Mouse (Mus musculus) embryonic fibroblast, embryonic 13.5 days (primary cell): ENCODE measurements at regions not wholly inside any gene's neighbourhood (a gene's known extent, or its start where the extent isn't known, plus 50 kb on each side); places are given as distances from the start of the nearest gene placed in this dataset.

Experiments used
- H3K27ac ChIP-seq: 2 replicates; pipeline ENCODE4 v1.5.1; 2012; ENCODE audit warnings: low read length, control low read depth, inconsistent platforms; ENCODE audit not compliant: insufficient read depth
- H3K4me1 ChIP-seq: 2 replicates; pipeline ENCODE4 v1.6.1; 2011; ENCODE audit warnings: low read length; ENCODE audit not compliant: control insufficient read depth, insufficient read depth
- H3K4me3 ChIP-seq: 2 replicates; pipeline ENCODE4 v1.5.1; 2011; ENCODE audit warnings: mild to moderate bottlenecking, control low read depth, low read length; ENCODE audit not compliant: insufficient read depth
- CTCF ChIP-seq: IDR thresholded peaks from 2 replicates; pipeline ENCODE4 v1.5.1; 2011; ENCODE audit warnings: mild to moderate bottlenecking, control low read depth, low read length, moderate library complexity, borderline replicate concordance; ENCODE audit not compliant: insufficient read depth
- POLR2A ChIP-seq: IDR thresholded peaks from 2 replicates; pipeline ENCODE4 v1.6.1; 2011; ENCODE audit warnings: low read depth, mild to moderate bottlenecking, control low read depth, low read length, moderate library complexity

DNA sequence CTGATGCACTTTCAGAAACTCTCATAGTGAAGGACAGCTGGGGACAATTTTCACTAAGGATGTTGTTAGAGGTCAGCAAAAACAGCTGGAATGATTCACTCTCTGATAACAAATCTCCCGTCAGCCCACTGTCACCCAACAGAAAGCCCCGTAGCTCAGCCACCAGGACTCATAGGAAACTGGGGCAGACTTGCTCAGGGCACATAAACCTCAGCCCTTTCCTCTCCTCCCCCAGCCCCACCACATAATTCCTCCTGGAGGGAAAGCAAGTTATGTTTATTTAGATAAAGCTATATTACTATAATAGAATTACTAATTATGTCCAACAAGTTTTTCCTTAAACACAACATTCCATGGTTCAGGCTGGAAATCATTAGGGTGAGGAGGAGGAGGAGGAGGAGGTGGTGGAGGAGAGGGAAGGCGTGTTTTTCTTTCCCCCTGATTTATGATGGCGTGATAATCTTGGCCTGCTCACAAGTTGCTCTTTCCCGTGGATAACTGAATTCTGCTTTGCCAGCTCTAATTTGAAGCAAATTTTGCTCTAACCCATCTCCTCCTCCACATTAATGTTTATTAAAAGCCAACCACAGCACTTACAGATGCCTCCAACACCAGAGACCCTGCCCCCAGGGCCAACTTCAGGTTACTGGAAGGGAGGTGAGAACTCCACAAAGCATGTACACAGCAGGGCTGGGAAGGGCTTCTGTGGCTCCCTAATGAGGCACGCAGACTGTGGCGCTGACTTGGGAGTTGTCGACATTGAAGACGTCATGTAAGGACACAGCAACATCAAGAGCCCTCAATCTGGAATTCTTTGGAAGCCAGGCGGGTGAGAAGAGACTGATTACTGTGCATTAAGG, 475.8 kb downstream of the Dhx35 start:
- no peaks in the 10 kb centered on the region for H3K4me1 ChIP-seq
- H3K27ac ChIP-seq, result peak overlapping the region; percentile 76; the same call in 1 of the 2 replicates
- no peak overlapping the region for H3K4me3 ChIP-seq
- TF ChIP-seq CTCF (no peak), POLR2A (no peak)

DNA sequence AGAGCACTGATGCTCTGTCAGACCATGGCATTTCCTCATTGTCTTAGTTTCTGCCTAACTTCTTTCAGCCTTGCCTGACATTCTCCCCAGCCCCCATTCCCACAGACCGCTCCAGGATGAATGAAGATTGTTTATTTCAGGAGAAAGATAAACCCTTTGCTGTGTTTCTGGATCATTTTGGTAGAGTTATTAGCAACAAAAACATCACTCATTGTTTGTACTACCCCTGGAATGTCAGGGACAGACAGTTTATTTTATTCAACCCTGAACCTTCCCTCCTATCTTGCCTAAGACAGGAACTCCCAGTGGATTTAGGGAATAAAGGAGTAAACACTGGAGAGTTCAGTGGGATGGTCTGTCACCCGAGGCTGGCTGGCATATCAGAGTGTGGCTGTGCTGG, 484.3 kb downstream of the Dhx35 start:
- H3K4me1 ChIP-seq, result no peaks in the 10 kb centered on the region
- H3K4me3 ChIP-seq, result no peak overlapping the region
- TF ChIP-seq CTCF, result no peak
- TF ChIP-seq POLR2A, result no peak
- H3K27ac ChIP-seq, result no peak overlapping the region

DNA sequence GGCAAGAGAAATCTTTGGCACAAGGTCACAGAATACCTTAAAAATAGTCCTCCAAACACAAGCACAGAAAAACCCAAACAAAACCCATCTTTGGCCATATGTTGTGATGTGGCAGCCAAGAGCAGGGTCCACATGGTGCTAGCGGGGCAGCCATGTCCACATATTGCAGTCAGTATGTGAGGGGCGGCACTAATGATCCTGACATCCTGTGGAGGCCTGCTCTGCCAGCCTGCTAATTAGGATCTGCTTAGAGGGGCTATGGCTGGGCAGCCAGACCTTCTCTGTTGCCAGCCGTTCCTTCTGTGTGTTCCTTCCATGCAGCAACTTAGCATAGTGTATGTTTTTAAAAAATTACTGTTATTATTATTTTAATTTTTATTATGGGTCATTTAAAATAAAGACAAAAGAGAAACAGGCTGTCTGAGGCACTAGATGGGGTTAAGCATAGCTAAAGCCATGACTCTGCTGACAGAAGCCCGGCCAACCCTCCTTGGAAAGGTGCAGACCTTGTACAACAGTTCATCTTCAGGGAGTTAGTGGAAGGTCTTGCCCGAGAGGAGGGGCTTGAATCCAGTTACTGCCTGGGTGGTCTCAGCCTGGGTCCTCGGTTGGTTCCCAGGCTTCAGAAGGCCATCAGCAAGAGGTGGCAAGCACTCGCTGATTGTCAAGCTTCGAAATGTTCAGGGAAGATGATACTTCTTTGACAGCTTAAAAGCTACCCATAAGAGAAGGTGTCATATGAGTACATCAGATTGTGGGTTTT, 487.1 kb downstream of the Dhx35 start:
- Histone ChIP-seq H3K4me3 (no peak overlapping the region), H3K27ac (no peak overlapping the region), H3K4me1 (no peaks in the 10 kb centered on the region)
- TF ChIP-seq CTCF, result no peak
- no peak for TF ChIP-seq POLR2A

DNA sequence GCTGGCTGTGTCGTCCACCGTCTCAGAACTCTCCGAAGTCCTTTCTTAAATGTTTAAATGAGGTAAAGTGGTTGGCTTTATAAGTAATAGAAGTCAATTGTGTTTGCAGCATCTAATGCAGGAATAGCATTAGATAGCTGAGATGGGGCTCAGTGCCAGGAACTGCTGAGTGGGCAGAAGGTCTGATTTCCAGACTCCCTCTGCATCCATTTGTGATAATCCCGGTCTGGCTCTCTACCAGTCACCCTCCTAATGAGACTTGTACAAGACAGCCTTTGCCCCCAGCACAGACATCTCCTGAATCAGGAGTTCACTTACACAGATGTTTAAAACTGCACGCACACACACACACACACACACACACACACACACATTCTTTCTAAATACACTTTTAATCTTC, 489.5 kb downstream of the Dhx35 start:
- TF ChIP-seq POLR2A (no peak), CTCF (no peak)
- Histone ChIP-seq H3K27ac (no peak overlapping the region), H3K4me3 (no peak overlapping the region), H3K4me1 (no peaks in the 10 kb centered on the region)

DNA sequence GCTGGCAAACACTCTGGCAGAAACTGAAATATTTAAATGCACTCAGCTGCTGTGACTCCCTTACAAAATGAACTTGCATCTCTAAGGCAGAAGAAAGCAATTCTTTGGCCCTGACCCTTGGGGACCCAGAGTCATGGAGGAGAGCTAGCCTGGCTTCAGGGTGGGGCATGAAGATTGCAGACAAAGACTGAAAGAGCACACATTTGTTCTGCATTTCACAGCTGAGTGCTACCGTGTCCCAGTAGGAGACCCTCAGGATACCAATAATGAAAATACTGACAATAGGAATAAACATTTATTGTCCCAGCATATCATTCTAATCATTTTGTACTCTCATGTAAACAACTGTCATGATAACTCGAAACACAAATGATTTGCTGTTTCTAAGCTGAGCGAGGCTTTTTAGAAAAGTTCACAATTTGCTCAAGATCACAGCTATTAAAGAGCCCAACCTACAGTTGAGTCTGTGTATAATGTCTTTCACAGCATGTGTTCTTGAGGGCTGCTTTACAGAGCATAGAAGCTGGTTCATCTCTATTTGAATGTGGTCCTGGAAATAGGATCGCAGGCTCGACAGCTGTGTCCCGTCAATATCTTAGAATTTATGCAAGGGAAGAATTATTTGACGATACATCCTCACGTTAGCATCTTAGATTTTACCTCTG, 490.1 kb downstream of the Dhx35 start:
- H3K4me3 ChIP-seq, result no peak overlapping the region
- TF ChIP-seq POLR2A (no peak), CTCF (no peak)
- H3K27ac ChIP-seq, result no peak overlapping the region
- H3K4me1 ChIP-seq, result no peaks in the 10 kb centered on the region

DNA sequence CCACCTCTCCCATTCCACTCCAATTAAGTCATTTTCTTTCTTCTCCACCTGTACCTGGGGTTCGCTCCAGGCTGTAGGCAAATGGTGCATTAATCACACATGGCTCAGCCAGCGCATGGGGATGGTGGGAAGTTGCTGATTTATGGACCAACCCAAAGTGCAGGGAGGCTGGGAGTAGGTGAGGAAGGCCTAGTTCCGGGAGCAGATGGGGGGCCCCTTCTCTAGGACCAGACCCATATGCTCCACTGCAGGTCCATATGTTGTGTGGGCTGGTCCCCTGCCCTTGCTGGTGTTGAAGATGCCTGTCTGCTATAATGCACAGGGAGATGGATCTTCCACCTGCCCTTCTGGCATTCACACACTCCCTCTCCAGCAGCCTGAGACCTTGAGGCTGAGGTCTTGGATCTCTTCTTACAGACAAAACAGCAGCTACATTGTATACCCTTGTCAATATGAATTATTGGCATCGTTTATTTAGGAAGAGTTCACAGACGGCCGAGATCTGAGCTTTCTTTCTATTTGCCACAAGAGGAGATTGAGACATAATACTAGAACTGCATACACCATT, 493.5 kb downstream of the Dhx35 start:
- TF ChIP-seq CTCF (no peak), POLR2A (no peak)
- no peak overlapping the region for H3K4me3 ChIP-seq

DNA sequence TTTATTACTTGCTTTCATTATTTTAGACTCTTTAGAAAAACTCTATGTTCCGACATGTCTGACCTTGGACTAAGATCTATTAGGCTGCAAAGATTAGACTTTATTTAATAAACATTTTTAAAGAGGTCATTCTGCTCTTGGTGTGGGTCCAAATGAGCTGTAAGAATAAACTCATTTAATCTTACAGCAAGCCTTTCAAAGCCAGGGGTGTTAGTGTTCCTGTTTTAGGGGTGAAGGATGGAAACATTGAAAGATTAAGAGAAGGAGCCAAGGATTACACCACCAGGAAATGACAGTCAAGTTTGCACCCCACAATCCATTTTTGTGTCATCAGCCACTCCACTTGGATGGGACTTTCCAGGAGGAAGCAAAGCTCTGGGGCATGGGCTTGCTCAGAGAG, 495.5 kb downstream of the Dhx35 start:
- Histone ChIP-seq H3K4me3 (no peak overlapping the region), H3K27ac (no peak overlapping the region), H3K4me1 (no peaks in the 10 kb centered on the region)
- TF ChIP-seq CTCF (no peak), POLR2A (no peak)

More for the DNA sequence above, 493.5 kb downstream of the Dhx35 start:
- Histone ChIP-seq H3K27ac (no peak overlapping the region), H3K4me1 (no peaks in the 10 kb centered on the region)

DNA sequence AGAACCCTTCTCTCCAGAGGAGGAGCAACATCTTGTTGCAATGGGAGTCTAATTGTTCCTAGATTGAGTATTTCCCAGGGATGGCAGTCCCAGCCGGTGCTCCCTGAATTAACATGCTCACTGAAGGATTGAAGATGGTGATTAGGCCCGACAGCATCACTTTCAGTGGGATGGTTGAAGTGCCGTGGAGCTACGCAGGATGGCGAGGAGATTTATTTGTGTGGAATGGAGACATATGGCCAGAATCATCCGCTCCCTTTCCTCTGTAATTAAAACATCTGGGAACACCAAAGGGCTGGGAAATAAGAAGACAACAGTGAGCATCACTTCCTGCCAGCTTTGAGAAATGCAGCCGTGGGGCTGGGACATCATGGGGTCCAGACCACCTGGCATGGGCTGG, 512.4 kb downstream of the Dhx35 start:
- H3K4me1 ChIP-seq, result no peaks in the 10 kb centered on the region
- no peak for TF ChIP-seq POLR2A
- TF ChIP-seq CTCF, result no peak
- no peak overlapping the region for H3K27ac ChIP-seq
- H3K4me3 ChIP-seq, result no peak overlapping the region

DNA sequence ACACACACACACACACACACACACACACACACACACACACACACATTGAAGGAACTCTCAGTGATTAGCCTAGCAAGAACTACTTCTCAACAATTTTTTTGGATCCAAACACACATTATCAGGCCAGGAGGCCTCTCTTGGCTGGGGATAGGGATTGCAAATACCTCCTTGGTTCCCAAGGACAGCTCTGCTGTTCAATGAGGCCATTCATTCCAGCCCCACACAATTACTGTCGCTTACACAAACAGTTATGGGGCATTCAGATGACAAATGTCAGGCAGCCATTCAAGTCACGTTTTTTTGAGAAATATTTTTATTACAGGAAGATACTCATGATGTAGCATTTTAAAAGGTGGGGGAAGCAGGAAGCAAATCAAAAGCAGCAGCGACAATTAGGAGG, 540.1 kb downstream of the Dhx35 start:
- no peaks in the 10 kb centered on the region for H3K4me1 ChIP-seq
- H3K4me3 ChIP-seq, result no peak overlapping the region
- no peak overlapping the region for H3K27ac ChIP-seq
- TF ChIP-seq POLR2A, result no peak
- TF ChIP-seq CTCF, result no peak

DNA sequence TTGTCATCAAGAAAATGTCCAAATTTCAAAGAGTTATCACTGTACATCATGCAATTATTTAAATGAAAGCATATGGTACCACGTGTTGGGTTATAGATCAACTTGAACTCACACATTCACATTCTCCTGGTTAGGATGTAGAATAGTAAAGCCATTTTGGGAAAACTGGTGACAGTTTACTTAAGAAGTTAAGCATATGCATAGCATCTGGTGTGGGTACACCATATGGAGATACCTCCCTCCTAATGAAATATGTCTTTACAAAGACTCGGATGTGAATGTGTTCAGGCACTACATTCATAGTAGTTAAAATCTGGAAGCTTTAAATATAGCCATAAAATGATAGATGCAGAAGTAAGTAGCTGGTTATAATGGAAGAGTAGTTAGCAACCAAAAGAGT, 542.0 kb downstream of the Dhx35 start:
- no peaks in the 10 kb centered on the region for H3K4me1 ChIP-seq
- TF ChIP-seq POLR2A, result no peak
- no peak for TF ChIP-seq CTCF
- no peak overlapping the region for H3K27ac ChIP-seq
- H3K4me3 ChIP-seq, result no peak overlapping the region
